In genomic region chr16:30934967-30935690, GRCm38 (mm10) we compare ENCODE assay signal across 12 mouse cellular contexts.
DNase-seq lines count a peak whose midpoint lies in the region; ATAC-seq lines count a peak whose summit lies in the region.
"Had no signal": no experiment of that assay in that cellular context is flagged by ENCODE, and none has a peak within 500 bp of the region (broad histone marks: within the 10 kb centered on the region; RNA-seq: fewer than 3 reads in every experiment).

No protein-coding gene starts in this region.

- H3K27ac ChIP-seq in midbrain, embryonic 10.5 days (replicated peaks): 0 out of 2 replicates have a peak overlapping the region, but pooled peaks have one; percentile 38
- no peak overlapping the region for H3K27ac ChIP-seq in midbrain, embryonic 13.5 days
- no peak overlapping the region for H3K27ac ChIP-seq in embryonic facial prominence, embryonic 14.5 days (replicated peaks; ENCODE audit: low read depth, low read length)
- H3K27ac ChIP-seq in midbrain, embryonic 16.5 days (ENCODE audit: low read length): peak overlapping the region; percentile 10; the same call in 1 of the 2 replicates
- H3K27ac ChIP-seq: embryonic facial prominence, embryonic 15.5 days had no signal

- H3K4me3 ChIP-seq in midbrain, embryonic 10.5 days: no peak overlapping the region
- no peak overlapping the region for H3K4me3 ChIP-seq in midbrain, embryonic 13.5 days (replicated peaks)
- no peak overlapping the region for H3K4me3 ChIP-seq in embryonic facial prominence, embryonic 14.5 days (ENCODE audit: low read depth, low read length)
- H3K4me3 ChIP-seq in midbrain, embryonic 16.5 days (ENCODE audit: low read depth, low read length): no peak overlapping the region
- H3K4me3 ChIP-seq: embryonic facial prominence, embryonic 15.5 days had no signal

- no peak overlapping the region for H3K9ac ChIP-seq in midbrain, embryonic 13.5 days (replicated peaks)
- no peak overlapping the region for H3K9ac ChIP-seq in embryonic facial prominence, embryonic 14.5 days (ENCODE audit: low read depth, low read length)
- H3K9ac ChIP-seq in midbrain, embryonic 16.5 days (ENCODE audit: low read depth, low read length): no peak overlapping the region
- H3K9ac ChIP-seq: embryonic facial prominence, embryonic 15.5 days; lung, embryonic 14.5 days had no signal

- H3K4me1 ChIP-seq in midbrain, embryonic 10.5 days: peaks cover 31% of the 10 kb centered on the region
- peaks cover 10% of the 10 kb centered on the region; the same call in 1 of the 2 replicates for H3K4me1 ChIP-seq in midbrain, embryonic 13.5 days (replicated peaks)
- peaks cover 6% of the 10 kb centered on the region for H3K4me1 ChIP-seq in embryonic facial prominence, embryonic 14.5 days (ENCODE audit: control insufficient read depth, insufficient read depth, low read length)
- peaks cover 3% of the 10 kb centered on the region; the same call in 1 of the 2 replicates for H3K4me1 ChIP-seq in midbrain, embryonic 16.5 days (ENCODE audit: control insufficient read depth, insufficient read depth, low read length)

- H3K27me3 ChIP-seq in midbrain, embryonic 10.5 days (ENCODE audit: low read depth, poor library complexity, severe bottlenecking): no peaks in the 10 kb centered on the region
- H3K27me3 ChIP-seq in midbrain, embryonic 13.5 days: no peaks in the 10 kb centered on the region
- H3K27me3 ChIP-seq in embryonic facial prominence, embryonic 14.5 days (replicated peaks; ENCODE audit: control insufficient read depth, insufficient read depth, low read length): no peaks in the 10 kb centered on the region
- H3K27me3 ChIP-seq in midbrain, embryonic 16.5 days (ENCODE audit: control insufficient read depth, insufficient read depth, low read depth, low read length): no peaks in the 10 kb centered on the region
- H3K27me3 ChIP-seq: embryonic facial prominence, embryonic 15.5 days had no signal

- H3K36me3 ChIP-seq in midbrain, embryonic 10.5 days: no peaks in the 10 kb centered on the region
- H3K36me3 ChIP-seq in midbrain, embryonic 13.5 days: no peaks in the 10 kb centered on the region
- H3K36me3 ChIP-seq in embryonic facial prominence, embryonic 14.5 days (ENCODE audit: control insufficient read depth, insufficient read depth, low read length): no peaks in the 10 kb centered on the region
- H3K36me3 ChIP-seq in midbrain, embryonic 16.5 days (ENCODE audit: control insufficient read depth, insufficient read depth, low read length): no peaks in the 10 kb centered on the region
- H3K36me3 ChIP-seq: embryonic facial prominence, embryonic 15.5 days had no signal

- no peaks in the 10 kb centered on the region for H3K9me3 ChIP-seq in midbrain, embryonic 10.5 days (replicated peaks)
- H3K9me3 ChIP-seq in midbrain, embryonic 13.5 days: peaks cover 3% of the 10 kb centered on the region; the same call in 1 of the 2 replicates
- H3K9me3 ChIP-seq in embryonic facial prominence, embryonic 14.5 days (ENCODE audit: control insufficient read depth, low read length): no peaks in the 10 kb centered on the region
- H3K9me3 ChIP-seq in midbrain, embryonic 16.5 days (replicated peaks; ENCODE audit: control insufficient read depth, low read length, poor library complexity, severe bottlenecking): no peaks in the 10 kb centered on the region
- H3K9me3 ChIP-seq: embryonic facial prominence, embryonic 15.5 days had no signal

- peak; percentile 54 for ATAC-seq in frontal cortex, adult (ENCODE audit: low TSS enrichment)
- ATAC-seq in midbrain, embryonic 13.5 days: no peak
- no peak for ATAC-seq in embryonic facial prominence, embryonic 14.5 days (ENCODE audit: low read depth)
- no peak for ATAC-seq in midbrain, embryonic 16.5 days

- 78% methylated on average over 15 of the region's 15 CpGs for WGBS in midbrain, embryonic 10.5 days
- WGBS in midbrain, embryonic 13.5 days: 68% methylated on average over 15 of the region's 15 CpGs
- WGBS in embryonic facial prominence, embryonic 14.5 days: 37% methylated on average over 15 of the region's 15 CpGs
- WGBS in midbrain, embryonic 16.5 days: 61% methylated on average over 15 of the region's 15 CpGs

- DNase-seq in frontal cortex, postnatal 36 days (ENCODE audit: low spot score in 2 of 2): no peak
- no peak for DNase-seq in midbrain, embryonic 10.5 days (ENCODE audit: low spot score)
- peak; percentile 41 for DNase-seq in embryonic facial prominence, embryonic 14.5 days (ENCODE audit: low spot score)
- no peak for DNase-seq in ovary, adult 18-20 months (ENCODE audit: low spot score)
- DNase-seq in adrenal gland, postnatal 4 days (ENCODE audit: low spot score in 2 of 2): no peak
- DNase-seq: B cell, adult 2 months; heart, postnatal 10 days; lung, embryonic 14.5 days had no signal

- no peak overlapping the region for H3K4me2 ChIP-seq in midbrain, embryonic 13.5 days (replicated peaks)
- no peak overlapping the region for H3K4me2 ChIP-seq in embryonic facial prominence, embryonic 14.5 days (ENCODE audit: low read depth, low read length)
- H3K4me2 ChIP-seq in midbrain, embryonic 16.5 days (ENCODE audit: low read length): no peak overlapping the region
- H3K4me2 ChIP-seq: embryonic facial prominence, embryonic 15.5 days; lung, embryonic 14.5 days had no signal

Comparison
In these comparisons a context has a peak if more than half of its experiments do, and no peak if none do; other contexts are left out.
1. H3K27ac ChIP-seq: peak in midbrain, embryonic 10.5 days (single experiment) and midbrain, embryonic 16.5 days (single experiment); none in midbrain, embryonic 13.5 days (single experiment) and embryonic facial prominence, embryonic 14.5 days (single experiment).